Mouse (Mus musculus): ENCODE data around the gene Bcas3. TPM values are rescaled to one million over a fixed set of nuclear protein-coding genes. Genes with fewer than 3 reads are reported as not detected.
A peak's percentile ranks its signal among the peaks of the same experiment; 100 is the strongest.

Bcas3 gene
- polyA plus RNA-seq, 1 experiment from 2014 or later, result 31.5 TPM

DNA sequence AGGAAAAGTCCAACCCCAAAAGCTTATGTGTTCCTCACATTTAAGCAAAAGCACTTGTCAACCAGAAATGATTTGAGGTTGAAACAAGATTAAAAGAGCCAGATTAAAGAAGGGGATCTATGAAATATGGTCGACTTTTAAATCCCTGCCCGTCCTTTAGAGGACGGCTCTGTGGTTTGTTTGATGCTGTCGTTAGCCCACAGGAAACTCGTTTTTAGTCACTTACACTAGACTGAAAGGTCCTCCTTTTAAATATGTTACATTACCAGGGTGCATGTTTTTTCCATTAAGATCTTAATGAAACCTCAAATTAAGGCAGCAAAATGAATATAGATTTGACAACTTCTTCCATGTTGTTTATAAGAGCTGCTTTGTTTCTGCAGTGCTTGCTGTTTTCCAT, 192.6 kb downstream of the Bcas3 start:
- Histone ChIP-seq H3K9me3 (replicated peaks; ENCODE audit: low read length) (no peaks in the 10 kb centered on the region), H3K4me3 (replicated peaks; ENCODE audit: low read depth, low read length) (no peak overlapping the region), H3K4me1 (replicated peaks; ENCODE audit: insufficient read depth, low read length) (no peaks in the 10 kb centered on the region), H3K4me2 (ENCODE audit: low read length) (no peak overlapping the region), H3K36me3 (ENCODE audit: insufficient read depth, low read length) (no peaks in the 10 kb centered on the region), H3K27ac (no peak overlapping the region), H3K27me3 (ENCODE audit: insufficient read depth, low read length) (no peaks in the 10 kb centered on the region), H3K9ac (ENCODE audit: low read depth, low read length) (no peak overlapping the region)
- ATAC-seq (replicated peaks; ENCODE audit: low FRiP score, low read depth), result no peak
- TF ChIP-seq CTCF (IDR thresholded peaks at IDR 0.05; ENCODE audit: low read depth), result no peak
- peak; percentile 12 for DNase-seq (ENCODE audit: low spot score)
- 63% methylated on average over 5 of the region's 5 CpGs for WGBS

DNA sequence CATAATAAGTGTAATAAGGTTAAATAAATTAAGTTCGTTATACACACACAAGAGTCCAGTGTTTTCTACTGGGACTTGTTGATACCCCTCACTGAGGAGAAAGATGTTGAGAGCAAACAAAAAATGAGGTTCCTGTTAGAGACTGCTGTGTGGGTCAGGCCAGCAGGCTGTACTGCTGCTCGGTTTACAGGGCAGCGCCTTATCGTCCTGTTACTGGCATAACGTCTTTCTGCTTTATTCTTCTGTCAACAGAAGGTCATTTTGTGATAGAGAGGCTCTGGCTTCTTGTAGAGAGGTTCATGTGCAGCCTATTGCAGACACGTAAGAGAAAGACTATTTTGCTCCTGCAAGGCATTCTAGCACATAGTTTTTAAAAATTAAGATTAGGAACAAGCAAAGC, 195.0 kb downstream of the Bcas3 start:
- Histone ChIP-seq H3K27me3 (ENCODE audit: insufficient read depth, low read length) (no peaks in the 10 kb centered on the region), H3K9me3 (replicated peaks; ENCODE audit: low read length) (no peaks in the 10 kb centered on the region), H3K4me1 (replicated peaks; ENCODE audit: insufficient read depth, low read length) (no peaks in the 10 kb centered on the region), H3K4me2 (ENCODE audit: low read length) (no peak overlapping the region), H3K36me3 (ENCODE audit: insufficient read depth, low read length) (no peaks in the 10 kb centered on the region), H3K9ac (ENCODE audit: low read depth, low read length) (no peak overlapping the region), H3K4me3 (replicated peaks; ENCODE audit: low read depth, low read length) (no peak overlapping the region), H3K27ac (no peak overlapping the region)
- no peak for TF ChIP-seq CTCF (IDR thresholded peaks at IDR 0.05; ENCODE audit: low read depth)
- 58% methylated on average over 6 of the region's 6 CpGs for WGBS
- DNase-seq (ENCODE audit: low spot score) (no peak), ATAC-seq (replicated peaks; ENCODE audit: low FRiP score, low read depth) (no peak)

DNA sequence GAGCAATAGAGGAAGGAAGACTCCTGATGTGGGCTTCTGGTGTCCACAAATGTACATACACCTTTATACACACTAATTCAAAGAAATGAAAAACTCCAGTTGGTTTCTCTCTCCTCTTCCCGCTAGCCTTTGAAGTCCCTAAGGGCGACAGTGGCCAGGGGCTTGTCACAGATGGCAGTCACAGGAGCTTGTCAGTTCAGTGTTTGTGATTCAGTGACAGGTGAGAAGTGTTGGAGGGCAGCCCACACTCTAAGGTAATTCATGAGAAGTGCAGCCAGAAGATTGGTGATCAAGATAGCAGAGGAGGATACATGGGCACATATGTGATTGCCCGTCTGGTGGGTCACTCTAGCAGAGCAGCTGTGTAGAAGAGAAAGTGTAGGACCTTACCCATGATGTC, 196.7 kb downstream of the Bcas3 start:
- WGBS, result 80% methylated on average over 3 of the region's 3 CpGs
- no peak overlapping the region for H3K9ac ChIP-seq (ENCODE audit: low read depth, low read length)
- TF ChIP-seq CTCF (IDR thresholded peaks at IDR 0.05; ENCODE audit: low read depth), result no peak
- no peaks in the 10 kb centered on the region for H3K36me3 ChIP-seq (ENCODE audit: insufficient read depth, low read length)
- no peaks in the 10 kb centered on the region for H3K4me1 ChIP-seq (replicated peaks; ENCODE audit: insufficient read depth, low read length)
- H3K4me3 ChIP-seq (replicated peaks; ENCODE audit: low read depth, low read length), result no peak overlapping the region
- no peak overlapping the region for H3K4me2 ChIP-seq (ENCODE audit: low read length)
- H3K27me3 ChIP-seq (ENCODE audit: insufficient read depth, low read length), result no peaks in the 10 kb centered on the region
- no peaks in the 10 kb centered on the region for H3K9me3 ChIP-seq (replicated peaks; ENCODE audit: low read length)
- DNase-seq (ENCODE audit: low spot score) (no peak), ATAC-seq (replicated peaks; ENCODE audit: low FRiP score, low read depth) (no peak)
- no peak overlapping the region for H3K27ac ChIP-seq

DNA sequence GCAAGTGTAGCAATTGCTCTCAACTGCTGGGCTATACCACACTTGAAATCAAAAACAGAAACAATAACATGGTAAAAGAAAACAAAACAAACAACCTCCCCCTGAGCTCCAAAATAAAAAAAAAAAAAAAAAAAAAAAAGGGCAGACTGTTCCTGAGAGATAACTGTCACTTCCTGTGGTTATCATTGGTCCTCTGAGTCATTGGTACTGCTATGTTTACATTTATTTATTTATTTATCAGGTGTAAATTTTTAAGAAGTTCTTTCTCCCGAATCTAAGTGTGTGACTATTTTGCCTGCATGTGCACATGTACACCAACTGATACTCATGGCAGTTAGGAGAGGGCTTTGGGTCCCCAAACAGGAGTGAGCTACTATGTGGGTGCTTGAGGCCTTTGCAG, 202.1 kb downstream of the Bcas3 start:
- H3K36me3 ChIP-seq (ENCODE audit: insufficient read depth, low read length), result no peaks in the 10 kb centered on the region
- no peak overlapping the region for H3K4me3 ChIP-seq (replicated peaks; ENCODE audit: low read depth, low read length)
- TF ChIP-seq CTCF (IDR thresholded peaks at IDR 0.05; ENCODE audit: low read depth), result no peak
- DNase-seq (ENCODE audit: low spot score) (no peak), ATAC-seq (replicated peaks; ENCODE audit: low FRiP score, low read depth) (no peak)
- no peaks in the 10 kb centered on the region for H3K4me1 ChIP-seq (replicated peaks; ENCODE audit: insufficient read depth, low read length)
- H3K27me3 ChIP-seq (ENCODE audit: insufficient read depth, low read length), result no peaks in the 10 kb centered on the region
- H3K9me3 ChIP-seq (replicated peaks; ENCODE audit: low read length), result no peaks in the 10 kb centered on the region
- 67% methylated on average over 1 of the region's 1 CpGs for WGBS
- H3K4me2 ChIP-seq (ENCODE audit: low read length), result no peak overlapping the region
- no peak overlapping the region for H3K9ac ChIP-seq (ENCODE audit: low read depth, low read length)
- H3K27ac ChIP-seq, result no peak overlapping the region

DNA sequence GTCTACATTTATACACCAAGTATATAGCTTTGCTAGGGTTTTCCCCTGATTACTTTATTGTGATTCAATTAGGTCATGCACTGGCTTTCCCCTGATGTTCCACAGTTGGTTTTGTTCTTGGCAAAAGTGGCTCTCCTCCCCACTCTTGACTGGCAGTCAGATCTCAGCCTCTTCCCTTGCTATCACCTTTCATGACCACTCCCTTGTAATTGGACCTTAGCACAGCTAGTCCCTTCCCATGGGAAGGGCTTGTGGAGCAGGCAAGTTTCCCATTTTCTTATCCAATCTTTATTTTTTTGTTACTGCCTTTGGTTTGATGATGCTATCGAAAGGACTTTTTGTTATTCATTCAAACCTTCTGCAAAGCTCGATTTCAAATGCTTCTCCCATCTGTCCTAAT, 202.8 kb downstream of the Bcas3 start:
- no peaks in the 10 kb centered on the region for H3K27me3 ChIP-seq (ENCODE audit: insufficient read depth, low read length)
- no peak for TF ChIP-seq CTCF (IDR thresholded peaks at IDR 0.05; ENCODE audit: low read depth)
- H3K9ac ChIP-seq (ENCODE audit: low read depth, low read length), result no peak overlapping the region
- H3K4me1 ChIP-seq (replicated peaks; ENCODE audit: insufficient read depth, low read length), result no peaks in the 10 kb centered on the region
- WGBS, result 66% methylated on average over 2 of the region's 2 CpGs
- ATAC-seq (replicated peaks; ENCODE audit: low FRiP score, low read depth), result no peak
- no peaks in the 10 kb centered on the region for H3K36me3 ChIP-seq (ENCODE audit: insufficient read depth, low read length)
- no peak overlapping the region for H3K4me3 ChIP-seq (replicated peaks; ENCODE audit: low read depth, low read length)
- no peak overlapping the region for H3K27ac ChIP-seq
- DNase-seq (ENCODE audit: low spot score), result no peak
- no peak overlapping the region for H3K4me2 ChIP-seq (ENCODE audit: low read length)
- no peaks in the 10 kb centered on the region for H3K9me3 ChIP-seq (replicated peaks; ENCODE audit: low read length)

DNA sequence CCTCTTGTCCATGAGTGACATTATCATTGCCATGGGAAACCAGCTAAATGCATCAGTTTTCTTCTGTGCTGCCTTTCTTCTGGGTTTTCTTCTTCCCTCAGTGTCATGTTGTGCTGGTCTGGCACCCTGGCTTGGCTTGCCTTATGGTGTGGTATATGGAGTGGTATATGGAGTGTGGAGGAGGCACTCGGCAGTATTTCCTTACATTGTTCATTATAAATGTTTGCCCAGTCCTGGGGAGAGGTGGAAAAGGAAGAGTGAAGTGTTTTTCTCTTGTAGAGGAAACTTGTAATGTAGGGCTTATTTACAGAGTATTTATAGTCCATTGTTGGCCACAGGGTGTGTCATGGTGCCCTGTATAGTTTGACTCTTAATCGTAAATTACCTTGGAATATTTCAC, 212.1 kb downstream of the Bcas3 start:
- Histone ChIP-seq H3K4me3 (replicated peaks; ENCODE audit: low read depth, low read length) (no peak overlapping the region), H3K27me3 (ENCODE audit: insufficient read depth, low read length) (no peaks in the 10 kb centered on the region), H3K4me2 (ENCODE audit: low read length) (no peak overlapping the region), H3K4me1 (replicated peaks; ENCODE audit: insufficient read depth, low read length) (no peaks in the 10 kb centered on the region), H3K9me3 (replicated peaks; ENCODE audit: low read length) (no peaks in the 10 kb centered on the region), H3K36me3 (ENCODE audit: insufficient read depth, low read length) (no peaks in the 10 kb centered on the region), H3K9ac (ENCODE audit: low read depth, low read length) (no peak overlapping the region), H3K27ac (no peak overlapping the region)
- WGBS, result 70% methylated on average over 2 of the region's 2 CpGs
- no peak for TF ChIP-seq CTCF (IDR thresholded peaks at IDR 0.05; ENCODE audit: low read depth)
- DNase-seq (ENCODE audit: low spot score) (no peak), ATAC-seq (replicated peaks; ENCODE audit: low FRiP score, low read depth) (no peak)

DNA sequence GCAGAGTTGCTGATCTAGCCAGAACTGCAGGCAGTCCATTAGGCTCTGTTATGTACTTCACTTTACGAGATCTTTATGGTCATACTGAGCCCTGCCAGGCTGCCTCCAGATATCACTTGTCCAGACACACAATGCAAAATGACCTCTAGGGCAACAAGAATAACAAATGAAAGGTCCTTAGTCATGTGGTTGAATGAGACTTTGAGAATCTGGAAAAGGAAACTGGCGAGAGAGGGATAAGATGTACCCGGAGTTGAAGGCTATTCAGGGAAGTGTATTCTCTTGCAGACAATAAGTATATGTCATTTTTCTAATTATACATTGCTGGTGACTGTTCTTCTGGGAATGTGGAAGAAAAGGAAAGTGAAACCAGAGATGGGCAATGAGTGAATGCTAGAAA, 218.1 kb downstream of the Bcas3 start:
- H3K27me3 ChIP-seq (ENCODE audit: insufficient read depth, low read length), result no peaks in the 10 kb centered on the region
- 0 out of 2 replicates have a peak, but pooled peaks cover 7% of the 10 kb centered on the region for H3K4me1 ChIP-seq (replicated peaks; ENCODE audit: insufficient read depth, low read length)
- no peak for TF ChIP-seq CTCF (IDR thresholded peaks at IDR 0.05; ENCODE audit: low read depth)
- H3K36me3 ChIP-seq (ENCODE audit: insufficient read depth, low read length), result no peaks in the 10 kb centered on the region
- no peak overlapping the region for H3K9ac ChIP-seq (ENCODE audit: low read depth, low read length)
- 63% methylated on average over 3 of the region's 3 CpGs for WGBS
- no peak overlapping the region for H3K4me2 ChIP-seq (ENCODE audit: low read length)
- no peak overlapping the region for H3K4me3 ChIP-seq (replicated peaks; ENCODE audit: low read depth, low read length)
- no peak overlapping the region for H3K27ac ChIP-seq
- ATAC-seq (replicated peaks; ENCODE audit: low FRiP score, low read depth), result no peak
- DNase-seq (ENCODE audit: low spot score), result peak; percentile 32
- no peaks in the 10 kb centered on the region for H3K9me3 ChIP-seq (replicated peaks; ENCODE audit: low read length)
